Mouse (Mus musculus): ENCODE data around the gene Wdr70. TPM values are rescaled to one million over a fixed set of nuclear protein-coding genes. Genes with fewer than 3 reads are reported as not detected.

Wdr70 gene
- polyA plus RNA-seq, 1 experiment from 2014 or later = 69.4 TPM

DNA sequence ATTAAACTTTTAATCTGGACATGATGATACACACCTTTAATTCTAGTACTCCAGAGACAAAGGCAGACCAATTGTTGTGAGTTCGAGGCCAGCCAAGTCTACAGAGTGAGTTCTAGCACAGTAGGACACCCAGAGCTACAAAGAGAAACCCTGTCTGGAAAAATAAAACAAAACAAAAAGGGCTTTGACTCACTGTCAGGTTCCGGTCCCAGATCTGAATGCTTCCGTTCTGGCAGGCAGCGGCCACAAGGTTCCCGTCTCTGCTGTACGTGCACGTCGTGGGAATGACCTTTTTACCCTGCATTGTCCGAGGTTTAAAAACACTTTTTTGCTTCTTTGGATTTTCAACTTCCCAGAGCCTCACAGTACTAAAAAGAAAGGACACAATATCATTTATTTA is 122.2 kb downstream of the Wdr70 start:
- 52% methylated on average over 9 of the region's 9 CpGs for WGBS
- H3K4me2 ChIP-seq (replicated peaks) = no peak overlapping the region
- peaks cover 7% of the 10 kb centered on the region for H3K36me3 ChIP-seq
- H3K4me1 ChIP-seq = no peaks in the 10 kb centered on the region
- ATAC-seq (ENCODE audit: insufficient number of reproducible peaks, insufficient read depth, low FRiP score, low TSS enrichment) = no peak
- H3K9ac ChIP-seq = no peak overlapping the region
- no peaks in the 10 kb centered on the region for H3K27me3 ChIP-seq
- H3K27ac ChIP-seq = no peak overlapping the region
- H3K9me3 ChIP-seq = no peaks in the 10 kb centered on the region
- no peak overlapping the region for H3K4me3 ChIP-seq

DNA sequence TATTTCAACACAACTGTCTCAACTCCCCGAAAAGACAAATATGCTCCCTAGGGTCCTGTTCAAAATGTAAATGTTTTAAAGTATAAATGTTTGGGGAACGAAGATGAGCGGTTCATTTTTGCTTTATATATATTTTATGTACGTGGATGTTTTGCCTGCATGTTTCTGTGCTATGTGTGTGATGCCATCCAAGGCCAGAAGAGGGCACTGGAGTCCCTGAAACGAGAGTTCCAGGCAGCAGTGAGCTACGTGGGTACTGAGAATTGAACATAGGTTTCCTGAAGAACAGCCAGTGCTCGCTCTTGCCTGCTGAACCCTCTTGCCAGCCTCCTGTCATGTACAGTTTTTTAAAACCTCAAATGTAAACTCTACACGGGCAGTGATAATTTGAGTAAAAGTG is 124.6 kb downstream of the Wdr70 start:
- WGBS = 82% methylated on average over 8 of the region's 8 CpGs
- no peaks in the 10 kb centered on the region for H3K27me3 ChIP-seq
- no peaks in the 10 kb centered on the region for H3K4me1 ChIP-seq
- no peak overlapping the region for H3K9ac ChIP-seq
- ATAC-seq (ENCODE audit: insufficient number of reproducible peaks, insufficient read depth, low FRiP score, low TSS enrichment) = no peak
- peaks cover 7% of the 10 kb centered on the region for H3K36me3 ChIP-seq
- no peaks in the 10 kb centered on the region for H3K9me3 ChIP-seq
- H3K27ac ChIP-seq = no peak overlapping the region
- H3K4me2 ChIP-seq (replicated peaks) = no peak overlapping the region
- H3K4me3 ChIP-seq = no peak overlapping the region

DNA sequence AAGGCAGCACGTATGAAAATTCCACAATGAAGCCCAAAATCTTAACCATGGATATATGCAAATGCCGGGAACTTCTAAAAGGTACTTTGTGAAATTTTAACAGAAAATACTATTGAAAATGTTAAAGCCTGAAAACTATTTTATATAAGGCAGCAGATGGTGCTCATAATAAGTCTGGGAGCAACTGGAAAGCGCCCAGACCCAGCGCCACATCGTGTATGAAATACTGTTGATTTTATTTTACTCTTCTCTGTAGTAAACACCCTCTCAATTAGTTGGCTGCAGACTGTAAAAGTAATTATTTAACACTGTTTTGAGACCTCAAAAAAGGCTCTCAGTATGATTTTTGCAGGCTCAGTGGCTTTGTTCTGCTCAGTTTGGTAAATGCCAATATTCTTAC is 126.5 kb downstream of the Wdr70 start:
- peaks cover 7% of the 10 kb centered on the region for H3K36me3 ChIP-seq
- H3K9me3 ChIP-seq = no peaks in the 10 kb centered on the region

DNA sequence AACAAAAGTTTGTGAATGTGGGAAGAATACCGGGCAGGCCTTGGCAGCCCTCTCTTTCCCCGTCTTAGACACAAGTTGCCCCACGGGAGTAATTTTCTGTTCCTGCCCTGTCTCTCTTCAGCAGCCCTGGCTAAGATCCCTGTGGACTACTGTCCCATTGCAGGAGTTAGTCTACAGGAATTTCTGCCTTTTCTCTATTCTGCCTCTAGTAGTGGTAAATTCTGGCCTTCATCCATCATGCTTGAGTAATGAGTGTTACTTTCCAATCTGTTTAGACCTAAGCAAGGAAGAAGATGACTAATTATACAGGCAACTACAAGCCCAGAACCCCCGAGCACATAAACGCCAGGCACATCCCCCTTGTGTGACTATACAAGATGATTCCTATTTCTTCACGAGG is 136.2 kb downstream of the Wdr70 start:
- 84% methylated on average over 6 of the region's 6 CpGs for WGBS
- H3K4me2 ChIP-seq (replicated peaks) = no peak overlapping the region
- no peak overlapping the region for H3K9ac ChIP-seq
- H3K27ac ChIP-seq = no peak overlapping the region
- no peaks in the 10 kb centered on the region for H3K9me3 ChIP-seq
- H3K36me3 ChIP-seq = no peaks in the 10 kb centered on the region
- no peaks in the 10 kb centered on the region for H3K27me3 ChIP-seq
- H3K4me3 ChIP-seq = no peak overlapping the region
- no peak for ATAC-seq (ENCODE audit: insufficient number of reproducible peaks, insufficient read depth, low FRiP score, low TSS enrichment)
- H3K4me1 ChIP-seq = no peaks in the 10 kb centered on the region

More for the DNA sequence above, 126.5 kb downstream of the Wdr70 start:
- H3K4me3 ChIP-seq = no peak overlapping the region
- no peak for ATAC-seq (ENCODE audit: insufficient number of reproducible peaks, insufficient read depth, low FRiP score, low TSS enrichment)
- WGBS = 91% methylated on average over 5 of the region's 5 CpGs
- H3K4me1 ChIP-seq = no peaks in the 10 kb centered on the region
- H3K4me2 ChIP-seq (replicated peaks) = no peak overlapping the region
- H3K27me3 ChIP-seq = no peaks in the 10 kb centered on the region
- no peak overlapping the region for H3K9ac ChIP-seq
- H3K27ac ChIP-seq = no peak overlapping the region

DNA sequence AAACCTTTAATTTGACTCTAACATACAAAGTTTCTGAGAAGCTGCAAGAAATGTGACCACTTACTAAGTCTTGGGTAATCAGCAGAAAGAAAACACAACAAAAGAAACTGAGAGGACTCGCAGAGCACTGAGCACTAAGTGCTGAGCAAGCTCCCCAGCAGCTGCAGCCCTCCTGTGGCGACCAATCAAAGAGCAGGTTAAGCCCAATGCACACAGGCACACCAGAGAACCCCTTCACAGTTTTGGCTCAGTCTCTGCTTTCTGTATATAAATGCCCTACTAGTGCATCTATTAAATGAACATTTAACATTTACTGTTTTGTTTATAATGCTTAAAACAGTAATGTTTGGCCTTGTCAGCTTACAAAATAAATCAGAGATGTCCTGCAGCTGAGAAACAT is 137.5 kb downstream of the Wdr70 start:
- no peak overlapping the region for H3K27ac ChIP-seq
- H3K4me2 ChIP-seq (replicated peaks) = no peak overlapping the region
- H3K4me3 ChIP-seq = no peak overlapping the region
- no peaks in the 10 kb centered on the region for H3K36me3 ChIP-seq
- no peaks in the 10 kb centered on the region for H3K9me3 ChIP-seq
- no peak overlapping the region for H3K9ac ChIP-seq
- no peak for ATAC-seq (ENCODE audit: insufficient number of reproducible peaks, insufficient read depth, low FRiP score, low TSS enrichment)
- no peaks in the 10 kb centered on the region for H3K4me1 ChIP-seq
- 35% methylated on average over 2 of the region's 2 CpGs for WGBS
- H3K27me3 ChIP-seq = no peaks in the 10 kb centered on the region

DNA sequence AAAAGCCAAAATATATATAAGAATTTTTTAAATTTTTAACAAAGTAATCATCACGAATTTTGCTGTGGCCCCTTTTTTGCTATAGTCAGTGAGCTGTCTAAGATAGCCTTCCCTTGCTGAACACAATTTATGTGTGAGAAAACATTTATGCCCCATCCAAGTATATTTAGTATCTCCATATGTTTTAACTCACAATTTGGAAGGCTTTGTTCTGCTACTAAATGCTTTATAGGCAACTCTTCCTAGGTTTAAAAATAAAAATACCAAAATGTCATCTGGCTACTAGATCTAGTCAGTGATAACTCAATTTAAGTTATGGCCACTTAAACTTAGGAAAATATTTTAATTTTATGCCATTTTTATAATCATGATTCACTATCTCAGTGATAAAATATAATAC is 142.1 kb downstream of the Wdr70 start:
- H3K4me3 ChIP-seq = no peak overlapping the region
- H3K27ac ChIP-seq = no peak overlapping the region
- no peaks in the 10 kb centered on the region for H3K9me3 ChIP-seq
- no peak overlapping the region for H3K4me2 ChIP-seq (replicated peaks)
- H3K4me1 ChIP-seq = no peaks in the 10 kb centered on the region
- 71% methylated on average over 1 of the region's 1 CpGs for WGBS
- ATAC-seq (ENCODE audit: insufficient number of reproducible peaks, insufficient read depth, low FRiP score, low TSS enrichment) = no peak
- H3K9ac ChIP-seq = no peak overlapping the region
- H3K36me3 ChIP-seq = no peaks in the 10 kb centered on the region
- H3K27me3 ChIP-seq = no peaks in the 10 kb centered on the region

DNA sequence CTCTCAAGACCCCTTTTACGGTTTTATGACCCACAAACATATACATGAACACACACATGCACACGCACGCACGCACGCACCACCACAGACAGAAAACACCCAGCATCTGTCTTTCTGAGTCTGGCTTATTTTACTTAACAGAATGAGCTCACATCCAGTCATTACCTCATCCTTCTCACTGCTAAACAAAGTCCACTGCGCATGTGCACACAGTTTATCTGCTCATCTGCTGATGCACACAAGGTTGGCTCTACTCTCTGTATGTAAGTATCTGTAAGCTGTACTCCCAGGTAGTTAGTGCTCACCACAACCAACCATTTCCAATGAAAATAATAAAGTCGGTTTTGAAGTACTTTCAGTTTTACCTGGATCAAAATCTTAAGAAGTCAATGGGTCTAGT is 148.4 kb downstream of the Wdr70 start:
- Histone ChIP-seq H3K9ac (no peak overlapping the region), H3K4me2 (replicated peaks) (no peak overlapping the region), H3K4me1 (no peaks in the 10 kb centered on the region), H3K27me3 (no peaks in the 10 kb centered on the region), H3K4me3 (no peak overlapping the region), H3K36me3 (no peaks in the 10 kb centered on the region), H3K27ac (no peak overlapping the region), H3K9me3 (no peaks in the 10 kb centered on the region)
- WGBS = 94% methylated on average over 7 of the region's 7 CpGs
- no peak for ATAC-seq (ENCODE audit: insufficient number of reproducible peaks, insufficient read depth, low FRiP score, low TSS enrichment)

DNA sequence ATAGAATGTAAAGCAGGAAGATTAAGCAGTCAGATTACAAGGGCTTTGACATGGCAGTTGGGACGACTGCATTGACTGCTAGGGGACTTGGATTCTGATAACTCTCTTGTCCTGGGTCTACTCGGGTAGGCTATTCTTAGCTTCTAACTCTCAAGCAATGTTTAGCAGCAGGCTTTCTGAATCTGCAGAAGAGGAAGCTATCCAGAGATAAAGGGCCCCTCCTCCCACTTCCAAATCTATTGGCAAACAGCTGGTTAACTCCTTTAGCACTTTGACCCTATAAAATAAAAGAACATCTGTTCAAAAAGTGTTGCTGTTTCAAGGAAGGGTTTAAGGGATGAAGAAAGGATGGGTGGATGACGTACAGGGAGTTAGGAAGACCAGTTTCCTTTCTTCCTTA is 157.3 kb downstream of the Wdr70 start:
- no peaks in the 10 kb centered on the region for H3K9me3 ChIP-seq
- H3K4me3 ChIP-seq = no peak overlapping the region
- H3K27me3 ChIP-seq = no peaks in the 10 kb centered on the region
- H3K36me3 ChIP-seq = no peaks in the 10 kb centered on the region
- H3K9ac ChIP-seq = no peak overlapping the region
- no peak overlapping the region for H3K4me2 ChIP-seq (replicated peaks)
- H3K27ac ChIP-seq = no peak overlapping the region
- H3K4me1 ChIP-seq = no peaks in the 10 kb centered on the region
- ATAC-seq (ENCODE audit: insufficient number of reproducible peaks, insufficient read depth, low FRiP score, low TSS enrichment) = no peak
- WGBS = 76% methylated on average over 3 of the region's 3 CpGs

DNA sequence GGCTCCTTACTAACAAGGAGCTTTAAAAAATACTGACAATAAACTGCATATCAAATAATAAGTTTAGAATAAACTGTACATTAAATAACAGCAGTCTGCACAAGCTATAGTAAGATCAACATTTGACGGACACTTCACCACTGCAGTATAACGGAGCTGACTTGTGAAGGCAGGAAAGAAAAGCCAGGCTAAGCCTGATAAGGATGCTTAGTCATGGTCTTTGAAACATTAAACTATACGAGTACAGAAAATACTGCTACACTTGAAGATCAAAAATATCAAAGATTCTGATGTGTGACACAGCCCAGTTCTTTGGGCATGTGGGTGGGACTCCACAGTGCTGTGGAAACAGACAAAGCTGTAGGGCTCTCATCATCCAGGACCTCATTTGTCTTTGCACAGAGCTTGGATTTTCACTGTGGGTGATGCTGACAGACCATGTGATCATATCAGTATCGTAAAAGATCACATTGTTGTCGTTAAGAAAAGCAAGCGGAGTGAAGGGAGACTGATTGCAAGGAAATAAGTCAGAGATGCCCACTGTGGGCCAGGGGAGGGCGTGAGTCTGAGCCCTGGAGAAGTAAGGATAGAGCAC is 163.3 kb downstream of the Wdr70 start:
- H3K4me2 ChIP-seq (replicated peaks) = no peak overlapping the region
- 79% methylated on average over 7 of the region's 7 CpGs for WGBS

DNA sequence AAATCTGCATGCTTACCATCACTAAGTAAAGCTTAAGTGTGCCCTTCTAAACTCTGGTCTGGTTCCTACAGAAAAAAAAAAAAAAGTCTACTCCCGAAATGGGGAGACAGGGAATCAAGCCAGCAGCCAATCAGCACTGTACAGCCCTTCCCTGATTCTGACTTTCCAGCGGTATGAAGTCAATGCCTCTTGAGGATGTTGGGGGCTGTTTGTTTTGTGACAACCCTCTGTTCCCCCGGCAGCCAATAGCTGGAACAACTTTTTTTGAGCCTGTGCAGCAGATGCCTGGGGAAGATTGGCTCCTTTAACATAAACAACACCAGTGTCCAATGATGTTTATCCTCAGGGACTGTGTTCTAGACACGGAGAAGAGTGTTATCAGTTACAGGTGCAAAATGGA is 164.4 kb downstream of the Wdr70 start:
- H3K9me3 ChIP-seq = no peaks in the 10 kb centered on the region
- no peak overlapping the region for H3K9ac ChIP-seq
- H3K4me3 ChIP-seq = no peak overlapping the region
- ATAC-seq (ENCODE audit: insufficient number of reproducible peaks, insufficient read depth, low FRiP score, low TSS enrichment) = no peak
- no peak overlapping the region for H3K27ac ChIP-seq
- H3K27me3 ChIP-seq = no peaks in the 10 kb centered on the region
- H3K36me3 ChIP-seq = no peaks in the 10 kb centered on the region
- H3K4me2 ChIP-seq (replicated peaks) = no peak overlapping the region
- H3K4me1 ChIP-seq = no peaks in the 10 kb centered on the region
- WGBS = 52% methylated on average over 4 of the region's 4 CpGs

More for the DNA sequence above, 163.3 kb downstream of the Wdr70 start:
- H3K27me3 ChIP-seq = no peaks in the 10 kb centered on the region
- no peak overlapping the region for H3K4me3 ChIP-seq
- no peak overlapping the region for H3K9ac ChIP-seq
- H3K4me1 ChIP-seq = no peaks in the 10 kb centered on the region
- H3K27ac ChIP-seq = no peak overlapping the region
- H3K36me3 ChIP-seq = no peaks in the 10 kb centered on the region
- ATAC-seq (ENCODE audit: insufficient number of reproducible peaks, insufficient read depth, low FRiP score, low TSS enrichment) = no peak
- H3K9me3 ChIP-seq = no peaks in the 10 kb centered on the region

DNA sequence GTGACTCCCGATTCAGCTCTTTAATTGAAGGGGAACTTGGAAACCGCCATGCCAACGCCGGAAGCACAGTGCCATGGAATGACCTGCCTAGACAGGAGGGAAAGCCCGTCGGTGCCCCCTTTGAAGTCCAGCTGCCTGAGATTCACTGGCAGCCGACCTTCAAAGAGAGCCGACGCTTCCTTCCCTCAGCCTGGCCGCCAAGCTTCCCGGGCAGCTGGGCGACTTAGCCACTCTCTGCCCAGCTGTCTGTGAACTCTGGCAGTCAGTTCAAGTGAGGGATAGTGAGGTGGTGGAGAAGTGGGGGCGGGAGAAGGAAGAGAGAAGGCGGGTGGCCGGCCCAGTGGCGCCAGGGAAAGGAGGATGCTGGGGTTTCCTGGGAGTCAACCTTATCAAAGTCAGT is 164.9 kb downstream of the Wdr70 start:
- H3K4me1 ChIP-seq = no peaks in the 10 kb centered on the region
- H3K36me3 ChIP-seq = no peaks in the 10 kb centered on the region
- ATAC-seq (ENCODE audit: insufficient number of reproducible peaks, insufficient read depth, low FRiP score, low TSS enrichment) = no peak
- no peak overlapping the region for H3K27ac ChIP-seq
- no peak overlapping the region for H3K4me3 ChIP-seq
- no peak overlapping the region for H3K4me2 ChIP-seq (replicated peaks)
- 63% methylated on average over 16 of the region's 16 CpGs for WGBS
- H3K27me3 ChIP-seq = no peaks in the 10 kb centered on the region
- no peaks in the 10 kb centered on the region for H3K9me3 ChIP-seq
- H3K9ac ChIP-seq = no peak overlapping the region

DNA sequence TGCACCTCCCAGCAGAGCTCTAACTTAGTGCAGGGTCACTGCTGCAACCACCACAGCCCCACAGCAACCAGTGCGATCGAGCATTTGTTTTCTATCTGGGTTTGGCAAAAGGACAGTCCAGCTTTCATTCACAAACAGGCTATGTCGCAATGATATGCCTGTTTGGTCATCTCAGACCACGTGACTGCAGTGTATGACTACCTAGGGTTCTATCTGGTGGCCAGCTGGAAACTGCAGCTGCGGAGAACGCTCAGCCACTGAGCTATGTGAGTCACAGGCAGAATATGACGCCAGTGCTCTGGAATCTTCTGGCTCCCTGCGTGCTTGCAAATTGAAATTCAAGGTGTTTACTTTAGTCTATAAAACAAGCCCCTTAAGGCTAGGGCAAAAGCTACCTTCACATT is 167.4 kb downstream of the Wdr70 start:
- 85% methylated on average over 8 of the region's 8 CpGs for WGBS
- no peaks in the 10 kb centered on the region for H3K9me3 ChIP-seq
- H3K4me2 ChIP-seq (replicated peaks) = no peak overlapping the region
- ATAC-seq (ENCODE audit: insufficient number of reproducible peaks, insufficient read depth, low FRiP score, low TSS enrichment) = no peak
- H3K27ac ChIP-seq = no peak overlapping the region
- H3K4me1 ChIP-seq = no peaks in the 10 kb centered on the region
- no peak overlapping the region for H3K4me3 ChIP-seq
- no peaks in the 10 kb centered on the region for H3K36me3 ChIP-seq
- no peak overlapping the region for H3K9ac ChIP-seq
- no peaks in the 10 kb centered on the region for H3K27me3 ChIP-seq

DNA sequence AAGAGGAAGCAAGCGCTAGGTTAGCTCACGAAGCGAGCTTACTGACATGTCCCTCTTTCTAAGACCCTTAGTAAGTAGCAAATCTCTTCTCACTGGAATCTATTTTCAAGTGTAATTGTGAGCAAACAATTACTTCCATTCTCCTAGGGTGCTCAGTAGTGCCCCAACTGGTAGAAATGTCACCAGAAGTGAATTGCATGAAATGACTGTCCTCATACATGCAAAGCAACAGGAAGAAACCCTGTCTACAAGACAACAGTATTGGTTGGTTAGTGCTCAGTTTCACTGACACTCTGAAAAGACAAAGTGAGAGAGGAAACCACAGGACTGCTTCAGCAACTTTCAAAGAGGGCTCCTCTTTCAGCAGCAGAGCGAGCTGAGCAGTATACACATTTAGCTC is 173.6 kb downstream of the Wdr70 start:
- Histone ChIP-seq H3K36me3 (no peaks in the 10 kb centered on the region), H3K4me2 (replicated peaks) (no peak overlapping the region), H3K27ac (no peak overlapping the region), H3K9me3 (no peaks in the 10 kb centered on the region), H3K4me1 (no peaks in the 10 kb centered on the region), H3K4me3 (no peak overlapping the region), H3K9ac (no peak overlapping the region), H3K27me3 (no peaks in the 10 kb centered on the region)
- ATAC-seq (ENCODE audit: insufficient number of reproducible peaks, insufficient read depth, low FRiP score, low TSS enrichment) = no peak
- 91% methylated on average over 4 of the region's 4 CpGs for WGBS

All from embryonic facial prominence, embryonic 12.5 days (tissue).